Mouse (Mus musculus) ZHBTc4 (cell line): Measurements from ENCODE around the gene Usp4.

Source experiments
- DNase-seq: peaks from one replicate; pipeline ENCODE4 v3.0.0-alpha.2; 2011; ENCODE audit warnings: low read depth, low spot score

The Usp4 gene

DNA sequence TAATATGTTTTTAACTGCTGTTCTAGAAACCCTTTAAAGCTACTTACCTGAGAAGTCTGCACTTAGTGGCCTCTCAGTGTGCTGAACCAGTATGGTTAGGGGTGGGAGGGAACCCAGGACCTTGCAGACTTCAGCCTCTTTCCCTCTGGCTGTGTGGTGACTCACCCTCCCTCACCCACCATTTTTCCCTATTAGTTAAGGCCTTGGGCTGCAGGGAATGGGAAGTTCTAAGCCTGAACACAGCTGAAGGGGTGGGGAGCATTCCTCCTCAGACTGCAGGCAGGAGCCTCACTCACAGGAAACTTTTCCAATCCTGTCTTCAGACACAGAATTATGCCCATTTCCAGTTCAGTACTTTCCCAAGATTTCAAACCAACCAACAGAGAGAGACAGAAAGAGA lies 5.9 kb upstream of the Usp4 start:
- peak; percentile 33 for DNase-seq

DNA sequence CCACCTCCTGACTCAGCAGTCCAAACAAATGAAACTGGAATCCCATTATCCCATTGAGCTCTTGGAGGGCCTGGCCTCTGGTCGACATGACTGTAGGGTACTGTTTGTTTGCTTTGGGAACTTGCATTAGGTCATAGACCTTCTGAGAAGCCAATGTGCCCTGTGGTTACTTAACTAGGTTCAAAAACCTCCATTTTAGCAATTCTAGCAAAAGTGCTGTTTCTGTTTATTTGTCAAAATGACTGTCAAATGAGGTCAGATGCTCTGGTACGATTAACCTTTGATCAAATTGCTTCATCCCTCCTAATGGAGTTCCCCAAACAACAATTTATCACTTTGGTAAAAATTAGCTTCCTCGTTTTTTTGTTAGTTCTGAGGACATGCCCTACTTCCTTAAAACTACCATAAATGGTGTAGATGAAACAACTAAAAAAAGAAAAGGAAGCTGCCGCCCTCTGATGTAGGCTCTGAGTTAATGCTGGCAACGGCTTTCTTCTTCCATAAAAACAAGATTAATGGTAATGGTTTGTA lies 5.3 kb upstream of the Usp4 start:
- DNase-seq = no peak

DNA sequence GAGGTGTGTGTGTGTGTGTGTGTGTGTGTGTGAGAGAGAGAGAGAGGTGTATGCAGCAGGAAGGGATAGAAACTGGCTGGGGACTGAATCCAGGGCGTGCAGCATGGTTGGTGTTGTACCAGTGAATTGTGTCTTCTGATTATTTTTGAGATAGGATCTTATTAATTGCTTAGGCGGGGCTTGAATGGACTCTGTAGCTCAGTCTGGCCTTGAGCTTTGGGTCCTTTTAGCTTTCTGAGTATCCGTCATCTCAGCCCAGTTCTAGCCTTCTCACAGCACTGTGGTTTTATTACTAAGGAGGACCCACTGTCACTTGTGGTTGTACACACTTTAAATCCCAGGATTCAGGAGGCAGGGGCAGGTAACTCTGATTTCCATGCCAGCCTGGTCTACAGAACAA lies 4.3 kb upstream of the Usp4 start:
- DNase-seq = no peak

DNA sequence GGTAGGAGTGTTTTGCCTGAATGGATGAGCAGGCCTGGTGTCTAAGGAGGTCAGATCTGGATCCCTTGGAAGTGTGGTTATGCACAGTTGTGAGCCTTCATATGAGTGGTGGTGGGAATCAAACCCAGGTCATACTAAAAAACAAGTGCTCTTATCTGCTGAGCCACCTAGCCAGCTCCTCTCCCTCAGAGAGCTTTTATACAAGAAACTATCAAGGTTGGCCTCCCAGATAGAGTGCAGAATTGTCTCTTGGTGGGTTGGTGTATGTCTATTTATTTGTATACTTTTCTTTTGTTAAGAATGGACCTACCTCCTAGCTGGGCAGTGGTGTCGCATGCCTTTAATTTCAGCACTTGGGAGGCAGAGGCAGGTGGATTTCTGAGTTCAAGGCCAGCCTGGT lies 3.8 kb upstream of the Usp4 start:
- DNase-seq = no peak

- DNase-seq = no peak
Measured at GRCm38 (mm10) chr9:108344471-108344870, 3.2 kb upstream of the Usp4 start.

- DNase-seq = no peak
Measured at GRCm38 (mm10) chr9:108347024-108347423, 629 bp upstream of the Usp4 start.

GRCm38 (mm10) chr9:108348290-108348680 lies 632 bp downstream of the Usp4 start:
- DNase-seq = peak; percentile 35

DNA sequence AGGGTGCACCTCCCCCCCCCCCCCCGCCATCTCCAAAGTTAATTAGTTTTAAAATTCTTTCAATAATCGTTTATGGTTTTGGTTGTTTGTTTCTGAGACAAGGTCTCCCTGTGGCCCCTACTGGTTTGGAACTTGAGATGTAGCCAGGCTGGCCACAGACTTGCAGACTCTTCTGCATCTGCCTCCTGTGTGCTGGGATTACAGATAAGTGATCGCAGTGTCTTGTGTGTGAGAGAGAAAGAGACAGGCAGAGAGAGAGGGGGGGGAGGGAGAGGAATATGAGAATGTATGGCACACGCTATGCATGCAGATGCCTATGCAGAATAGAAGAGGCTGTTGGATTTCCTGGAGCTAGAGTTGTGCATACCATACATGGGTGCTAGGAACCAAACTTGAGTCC lies 2.1 kb downstream of the Usp4 start:
- no peak for DNase-seq

GRCm38 (mm10) chr9:108378234-108378633 lies 30.6 kb downstream of the Usp4 start:
- DNase-seq = no peak

- DNase-seq = no peak
Measured at GRCm38 (mm10) chr9:108378736-108379135, 31.1 kb downstream of the Usp4 start.

DNA sequence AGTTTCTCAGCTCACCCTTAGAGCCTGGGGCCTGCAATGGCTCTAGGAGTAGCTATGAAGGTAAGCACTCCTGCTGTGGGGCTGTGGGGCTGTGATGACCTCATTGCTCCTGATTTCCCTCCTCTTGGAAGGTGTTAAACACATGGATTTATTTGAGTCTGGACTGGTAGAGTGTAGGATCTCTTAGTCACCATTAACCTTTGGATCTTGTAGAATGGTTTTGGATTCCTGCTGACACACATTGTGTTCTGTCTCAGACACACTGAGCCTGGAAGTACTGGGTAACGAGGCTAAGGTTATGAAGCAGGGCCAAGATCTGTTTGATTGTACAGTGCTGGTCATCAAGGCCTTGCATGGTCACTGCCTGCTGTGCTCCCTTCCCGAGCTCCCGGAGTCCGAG lies 31.6 kb downstream of the Usp4 start:
- no peak for DNase-seq

GRCm38 (mm10) chr9:108381382-108381781 lies 33.7 kb downstream of the Usp4 start:
- no peak for DNase-seq

GRCm38 (mm10) chr9:108385006-108385405 lies 37.4 kb downstream of the Usp4 start:
- peak; percentile 81 for DNase-seq

GRCm38 (mm10) chr9:108386816-108387215 lies 39.2 kb downstream of the Usp4 start:
- no peak for DNase-seq

GRCm38 (mm10) chr9:108388601-108389000 lies 40.9 kb downstream of the Usp4 start:
- DNase-seq = no peak

- DNase-seq = peak; percentile 45
Measured at GRCm38 (mm10) chr9:108389220-108389619, 41.6 kb downstream of the Usp4 start.

DNA sequence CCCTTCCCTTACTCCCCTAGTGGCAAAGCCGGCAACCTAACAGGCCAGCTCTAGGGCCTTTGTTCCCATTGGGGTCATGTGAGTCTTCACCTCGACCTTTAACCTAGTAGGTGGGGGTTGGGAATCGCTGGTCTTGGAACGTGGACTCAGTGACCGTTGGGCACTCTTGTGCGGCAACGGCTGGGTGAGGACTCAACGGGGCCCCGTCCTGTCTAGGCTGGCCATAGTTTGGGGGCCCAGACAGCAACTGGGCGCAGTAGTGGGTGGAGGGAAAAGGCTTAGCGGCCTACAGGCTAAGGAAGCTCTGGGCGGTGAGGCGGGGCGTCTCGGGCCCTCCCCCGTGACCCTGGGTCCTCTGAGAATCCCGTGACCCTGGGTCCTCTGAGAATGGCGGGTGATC lies 45.0 kb downstream of the Usp4 start, which contains the start of gene 1700102P08Rik:
TSS of gene 1700102P08Rik (plus strand) at position 130 of the 400 bp plus-strand sequence.
- peak; percentile 93 for DNase-seq

- DNase-seq = no peak
Measured at GRCm38 (mm10) chr9:108394191-108394590, 46.5 kb downstream of the Usp4 start.

GRCm38 (mm10) chr9:108395427-108395826 lies 47.8 kb downstream of the Usp4 start:
- no peak for DNase-seq

DNA sequence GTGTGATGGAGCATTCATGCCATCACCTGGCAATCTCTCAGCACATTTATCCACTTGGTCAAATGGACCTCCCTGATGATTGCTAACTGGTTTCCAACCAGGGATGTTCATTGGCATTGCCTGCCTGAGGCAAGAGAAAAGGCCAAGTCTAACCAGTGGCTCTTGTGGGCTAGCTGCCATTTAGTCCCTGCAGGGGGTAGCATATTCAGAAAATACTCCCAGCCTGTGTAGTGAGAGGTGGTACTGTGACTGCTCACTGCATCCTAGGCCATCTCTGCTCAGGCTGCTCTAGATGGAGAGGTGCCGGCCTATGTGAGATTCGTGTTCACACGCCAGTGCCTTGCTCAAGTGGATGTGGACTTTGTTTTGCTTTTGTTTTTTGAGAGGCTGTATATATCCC lies 50.7 kb downstream of the Usp4 start:
- no peak for DNase-seq

DNA sequence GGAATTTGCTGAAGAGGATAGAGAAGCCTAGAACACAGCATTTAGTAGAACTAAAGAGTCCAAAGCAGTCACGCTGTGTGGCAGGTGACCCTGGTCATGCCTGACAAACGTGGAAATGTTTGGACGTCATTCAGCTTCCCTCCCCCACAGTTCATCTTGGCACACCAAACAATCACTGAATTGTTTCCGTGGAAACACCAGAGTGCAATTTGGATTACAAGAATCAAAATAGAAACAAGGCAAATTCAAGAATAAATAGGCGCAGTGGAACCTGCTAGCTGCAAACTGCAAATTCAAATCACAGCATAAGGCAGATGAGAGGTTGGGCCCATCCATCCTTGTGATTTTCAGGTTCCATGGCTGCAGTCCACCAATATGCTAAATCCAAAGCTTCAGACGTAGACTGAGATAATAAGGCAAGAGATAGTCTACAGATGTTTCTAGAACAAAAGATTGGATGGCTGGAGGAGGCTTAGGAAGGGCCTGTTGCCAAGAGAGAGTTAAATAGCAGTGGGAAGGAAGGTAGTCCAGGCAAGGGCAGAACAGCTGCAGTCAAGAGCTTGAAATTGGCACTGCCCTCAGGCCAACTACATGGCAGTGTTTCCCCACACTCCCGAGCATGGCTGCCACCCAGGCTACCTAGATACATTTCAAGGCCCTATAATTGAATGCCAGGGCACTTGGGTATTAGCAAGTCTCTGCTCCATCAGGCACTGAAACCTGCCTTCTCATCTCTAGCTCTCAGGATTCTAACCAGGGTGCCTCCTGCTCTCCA lies 53.7 kb downstream of the Usp4 start:
- no peak for DNase-seq

GRCm38 (mm10) chr9:108403081-108403480 lies 55.4 kb downstream of the Usp4 start:
- no peak for DNase-seq

DNA sequence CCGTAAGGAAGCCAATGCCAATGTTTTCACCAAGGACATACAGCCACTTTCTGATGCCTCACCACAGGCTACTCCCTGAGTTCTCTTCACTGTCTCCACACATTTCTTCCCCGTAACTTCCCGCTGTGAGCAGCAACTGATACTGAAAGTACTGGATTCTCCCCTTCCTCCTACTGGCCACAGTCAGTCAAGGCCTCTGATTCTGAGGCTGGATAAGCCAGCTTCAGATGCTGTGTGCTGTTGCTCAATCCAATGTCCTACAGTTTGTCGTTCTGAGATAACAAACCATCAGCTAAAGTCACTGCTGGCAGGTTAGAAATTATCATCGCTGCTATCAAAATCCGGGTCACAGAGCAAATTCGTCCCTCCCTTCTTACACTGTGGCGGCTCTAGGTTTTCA lies 56.8 kb downstream of the Usp4 start:
- peak; percentile 47 for DNase-seq
